Mouse (Mus musculus): Measurements from ENCODE around the gene Ehd3.

GRCm38 (mm10) chr17:73803521-73804184 is at the start of gene Ehd3:
- TF ChIP-seq CTCF (IDR thresholded peaks at IDR 0.05; ENCODE audit: control insufficient read depth, insufficient read depth, insufficient replicate concordance, low read depth, low read length) (no peak), POLR2A (IDR thresholded peaks at IDR 0.05; ENCODE audit: control insufficient read depth, low read depth, low read length) (no peak)

All from testis, adult 2 months (tissue).